Mouse (Mus musculus): ENCODE measurements around the gene Ddit4.

GRCm38 (mm10) chr10:59907695-59908299, 43.8 kb downstream of the Ddit4 start:
- TF ChIP-seq GATA1 (IDR thresholded peaks at IDR 0.05; ENCODE audit: borderline replicate concordance, low read length): no peak
- TF ChIP-seq FLI1 (IDR thresholded peaks at IDR 0.05; ENCODE audit: low read length): no peak

All from megakaryocyte, embryonic 14.5 days (primary cell).